Mouse (Mus musculus) liver, postnatal 0 days (tissue): Measurements from ENCODE around the gene Rcbtb2. TPM values are rescaled to one million over a fixed set of nuclear protein-coding genes. Genes with fewer than 3 reads are reported as not detected.

ENCODE experiments used
- ATAC-seq: fragments of 200-750 bp; cut with Nextera tagmentation; 2 replicates; pipeline ENCODE4 v1.8.0; 2017; ENCODE audit warnings: mild to moderate bottlenecking, moderate library complexity
- DNase-seq: peaks from one replicate; pipeline ENCODE4 v3.0.0-alpha.2; 2016
- H3K27ac ChIP-seq: fragments of 300-500 bp; sonication (generic); 2 replicates; pipeline ENCODE4 v1.5.1; 2014; ENCODE audit warnings: antibody characterized with exemption, moderate library complexity, mild to moderate bottlenecking, low read depth
- H3K27me3 ChIP-seq: fragments of 300-500 bp; sonication (generic); 2 replicates; pipeline ENCODE4 v1.6.1; 2014; ENCODE audit warnings: low read length, control low read depth, mixed read lengths; ENCODE audit not compliant: insufficient read depth
- H3K36me3 ChIP-seq: fragments of 300-500 bp; sonication (generic); replicated peaks from 2 replicates; pipeline ENCODE4 v1.6.1; 2014; ENCODE audit warnings: mild to moderate bottlenecking, control low read depth, low read length, moderate library complexity, mixed read lengths; ENCODE audit not compliant: insufficient read depth
- H3K4me1 ChIP-seq: fragments of 300-500 bp; sonication (generic); 2 replicates; pipeline ENCODE4 v1.6.1; 2014; ENCODE audit warnings: antibody characterized with exemption, mild to moderate bottlenecking, control low read depth; ENCODE audit not compliant: insufficient read depth
- H3K4me2 ChIP-seq: fragments of 300-500 bp; sonication (generic); 2 replicates; pipeline ENCODE4 v1.6.1; 2014; ENCODE audit warnings: low read depth, mild to moderate bottlenecking, low read length, moderate library complexity, mixed read lengths
- H3K4me3 ChIP-seq: fragments of 300-500 bp; sonication (generic); 2 replicates; pipeline ENCODE4 v1.5.1; 2014; ENCODE audit warnings: low read depth, low read length
- H3K9ac ChIP-seq: fragments of 300-500 bp; sonication (generic); replicated peaks from 2 replicates; pipeline ENCODE4 v1.6.1; 2014; ENCODE audit warnings: mild to moderate bottlenecking, moderate library complexity
- H3K9me3 ChIP-seq: fragments of 300-500 bp; sonication (generic); 2 replicates; pipeline ENCODE4 v1.6.1; 2016; ENCODE audit warnings: mild to moderate bottlenecking, control low read depth, low read length, mixed read lengths
- CTCF ChIP-seq: sonication (generic); IDR thresholded peaks from 2 replicates; pipeline ENCODE4 v1.5.1; 2016; ENCODE audit warnings: antibody characterized with exemption, low read depth
- EP300 ChIP-seq: IDR thresholded peaks from 2 replicates; pipeline ENCODE4 v1.6.1; 2016; ENCODE audit warnings: antibody characterized with exemption, low read depth, mild to moderate bottlenecking
- WGBS: fragments of 180-500 bp; shearing (Covaris S2); extraction: QIAGEN DNeasy Blood & Tissue Kit; methylation state at CpG from one replicate; pipeline ENCODE4 v1.1.7; 2014; ENCODE audit not compliant: insufficient replicate concordance; 5-methylcytosine and 5-hydroxymethylcytosine counted together
- polyA plus RNA-seq: library from polyadenylated mRNA; unstranded; fragments of >200 nt; fragmentation: Nextera tagmentation; extraction: Ambion mirVana; gene quantifications from 2 replicates; pipeline ENCODE4 v1.2.1, GENCODE M21; 2015

Rcbtb2 gene
- polyA plus RNA-seq, 1 experiment from 2014 or later, result 29.9 TPM

GRCm38 (mm10) chr14:73226849-73227248 is 104.0 kb downstream of the Rcbtb2 start:
- Histone ChIP-seq H3K9me3 (no peaks in the 10 kb centered on the region), H3K27me3 (no peaks in the 10 kb centered on the region), H3K4me1 (no peaks in the 10 kb centered on the region), H3K4me3 (no peak overlapping the region), H3K27ac (no peak overlapping the region), H3K36me3 (0 out of 2 replicates have a peak, but pooled peaks cover 3% of the 10 kb centered on the region), H3K4me2 (no peak overlapping the region), H3K9ac (no peak overlapping the region)
- WGBS, result 11% methylated on average over 1 of the region's 1 CpGs
- ATAC-seq, result no peak
- TF ChIP-seq CTCF (no peak), EP300 (no peak)
- no peak for DNase-seq

- H3K27me3 ChIP-seq, result no peaks in the 10 kb centered on the region
- no peak overlapping the region for H3K9ac ChIP-seq
- DNase-seq, result no peak
- H3K4me3 ChIP-seq, result no peak overlapping the region
- peak overlapping the region; percentile 39; the same call in 1 of the 2 replicates for H3K27ac ChIP-seq
- peaks cover 6% of the 10 kb centered on the region; the same call in 1 of the 2 replicates for H3K36me3 ChIP-seq
- peaks cover 8% of the 10 kb centered on the region for H3K4me1 ChIP-seq
- no peaks in the 10 kb centered on the region for H3K9me3 ChIP-seq
- TF ChIP-seq CTCF (no peak), EP300 (no peak)
- peak; percentile 65 for ATAC-seq
- H3K4me2 ChIP-seq, result no peak overlapping the region
- 62% methylated on average over 5 of the region's 5 CpGs for WGBS
These were observed 108.6 kb downstream of the Rcbtb2 start for GRCm38 (mm10) chr14:73231286-73231982.

- peak overlapping the region; percentile 32 for H3K27ac ChIP-seq
- H3K4me3 ChIP-seq, result no peak overlapping the region
- peaks cover 6% of the 10 kb centered on the region; the same call in 1 of the 2 replicates for H3K36me3 ChIP-seq
- no peak overlapping the region for H3K9ac ChIP-seq
- WGBS, result 31% methylated on average over 2 of the region's 2 CpGs
- TF ChIP-seq EP300, result no peak
- ATAC-seq, result no peak
- H3K9me3 ChIP-seq, result no peaks in the 10 kb centered on the region
- no peak for DNase-seq
- peaks cover 8% of the 10 kb centered on the region for H3K4me1 ChIP-seq
- no peaks in the 10 kb centered on the region for H3K27me3 ChIP-seq
- no peak overlapping the region for H3K4me2 ChIP-seq
These were observed 111.7 kb downstream of the Rcbtb2 start for GRCm38 (mm10) chr14:73234468-73235031.

GRCm38 (mm10) chr14:73237848-73238321 is 115.0 kb downstream of the Rcbtb2 start, which contains the start of gene Lpar6:
Gene Lpar6 (plus strand): TSS chr14:73237895.
- TF ChIP-seq CTCF (no peak), EP300 (peak; percentile 36)
- Histone ChIP-seq H3K4me1 (peaks cover 8% of the 10 kb centered on the region), H3K9ac (peak within 1 kb of the TSS; percentile 77), H3K4me3 (peak within 1 kb of the TSS; percentile 55), H3K27me3 (no peaks in the 10 kb centered on the region), H3K36me3 (peaks cover 3% of the 10 kb centered on the region; the same call in 1 of the 2 replicates), H3K4me2 (peak within 1 kb of the TSS; percentile 64), H3K9me3 (no peaks in the 10 kb centered on the region), H3K27ac (peak within 1 kb of the TSS; percentile 93)
- peak; percentile 50 for DNase-seq
- under 1% methylated on average over 19 of the region's 19 CpGs for WGBS
- ATAC-seq, result peak; percentile 62

GRCm38 (mm10) chr14:73238498-73239250 is 115.8 kb downstream of the Rcbtb2 start:
- TF ChIP-seq EP300 (peak; percentile 9; the same call in 1 of the 2 replicates), CTCF (no peak)
- no peaks in the 10 kb centered on the region for H3K27me3 ChIP-seq
- H3K4me3 ChIP-seq, result peak overlapping the region; percentile 55
- peak overlapping the region; percentile 93 for H3K27ac ChIP-seq
- DNase-seq (peak; percentile 61), ATAC-seq (peak; percentile 81)
- H3K9me3 ChIP-seq, result no peaks in the 10 kb centered on the region
- H3K9ac ChIP-seq, result peak overlapping the region; percentile 77
- peak overlapping the region; percentile 64 for H3K4me2 ChIP-seq
- peaks cover 3% of the 10 kb centered on the region; the same call in 1 of the 2 replicates for H3K36me3 ChIP-seq
- peaks cover 8% of the 10 kb centered on the region for H3K4me1 ChIP-seq
- under 1% methylated on average over 20 of the region's 20 CpGs for WGBS

GRCm38 (mm10) chr14:73239291-73239690 is 116.5 kb downstream of the Rcbtb2 start:
- peak; percentile 51 for ATAC-seq
- H3K4me3 ChIP-seq, result peak overlapping the region; percentile 55
- DNase-seq, result peak; percentile 27
- H3K9me3 ChIP-seq, result no peaks in the 10 kb centered on the region
- H3K27ac ChIP-seq, result peak overlapping the region; percentile 93
- no peaks in the 10 kb centered on the region for H3K27me3 ChIP-seq
- no peak for TF ChIP-seq EP300
- no peak for TF ChIP-seq CTCF
- 0% methylated on average over 6 of the region's 6 CpGs for WGBS
- peaks cover 6% of the 10 kb centered on the region for H3K4me1 ChIP-seq
- H3K36me3 ChIP-seq, result peaks cover 3% of the 10 kb centered on the region; the same call in 1 of the 2 replicates
- peak overlapping the region; percentile 64 for H3K4me2 ChIP-seq
- H3K9ac ChIP-seq, result peak overlapping the region; percentile 77
